Mouse (Mus musculus) hindbrain, embryonic 13.5 days (tissue): ENCODE measurements around the gene Higd1b. TPM values are rescaled to one million over a fixed set of nuclear protein-coding genes. Genes with fewer than 3 reads are reported as not detected.

Source experiments
- ATAC-seq: fragments of 200-750 bp; cut with Nextera tagmentation; 2 replicates; pipeline ENCODE4 v1.8.0; 2017; ENCODE audit warnings: moderate TSS enrichment; ENCODE audit not compliant: low FRiP score
- H3K27ac ChIP-seq: fragments of 300-500 bp; sonication (generic); 2 replicates; pipeline ENCODE4 v1.5.1; 2015; ENCODE audit warnings: inconsistent platforms, mild to moderate bottlenecking, moderate library complexity
- H3K27me3 ChIP-seq: fragments of 300-500 bp; sonication (generic); 2 replicates; pipeline ENCODE4 v1.6.1; 2015; ENCODE audit warnings: mild to moderate bottlenecking, inconsistent platforms
- H3K36me3 ChIP-seq: fragments of 300-500 bp; sonication (generic); 2 replicates; pipeline ENCODE4 v1.6.1; 2015; ENCODE audit warnings: mild to moderate bottlenecking, inconsistent platforms
- H3K4me1 ChIP-seq: fragments of 300-500 bp; sonication (generic); replicated peaks from 2 replicates; pipeline ENCODE4 v1.6.1; 2015; ENCODE audit warnings: inconsistent platforms
- H3K4me2 ChIP-seq: fragments of 300-500 bp; sonication (generic); 2 replicates; pipeline ENCODE4 v1.6.1; 2015; ENCODE audit warnings: inconsistent platforms, mild to moderate bottlenecking, moderate library complexity
- H3K4me3 ChIP-seq: fragments of 300-500 bp; sonication (generic); 2 replicates; pipeline ENCODE4 v1.5.1; 2015; ENCODE audit warnings: mild to moderate bottlenecking, inconsistent platforms
- H3K9ac ChIP-seq: fragments of 300-500 bp; sonication (generic); 2 replicates; pipeline ENCODE4 v1.6.1; 2015; ENCODE audit warnings: mild to moderate bottlenecking, inconsistent platforms
- H3K9me3 ChIP-seq: fragments of 300-500 bp; sonication (generic); 2 replicates; pipeline ENCODE4 v1.6.1; 2016; ENCODE audit warnings: inconsistent platforms
- WGBS: fragments of 180-500 bp; shearing (Covaris S2); methylation state at CpG from one replicate; pipeline ENCODE4 v1.1.7; 2015; 5-methylcytosine and 5-hydroxymethylcytosine counted together
- polyA plus RNA-seq: library from polyadenylated mRNA; unstranded; fragments of >200 nt; fragmentation: Nextera tagmentation; extraction: Ambion mirVana; gene quantifications from 2 replicates; pipeline ENCODE4 v1.2.1, GENCODE M21; 2015

Gene Higd1b
- polyA plus RNA-seq: 2.4 and 4.2 TPM in 2 replicates

GRCm38 (mm10) chr11:102835549-102835948 lies at the start of gene Higd1b:
Gene Higd1b, plus strand, starts transcription at chr11:102835849.
- Histone ChIP-seq H3K4me3 (no peak within 1 kb of the TSS), H3K27ac (no peak within 1 kb of the TSS), H3K4me2 (no peak within 1 kb of the TSS), H3K36me3 (peaks cover 45% of the 10 kb centered on the region), H3K27me3 (no peaks in the 10 kb centered on the region), H3K9me3 (no peaks in the 10 kb centered on the region), H3K9ac (no peak within 1 kb of the TSS; the same call in 1 of the 2 replicates), H3K4me1 (0 out of 2 replicates have a peak, but pooled peaks cover 3% of the 10 kb centered on the region)
- 85% methylated on average over 4 of the region's 4 CpGs for WGBS
- no peak for ATAC-seq

DNA sequence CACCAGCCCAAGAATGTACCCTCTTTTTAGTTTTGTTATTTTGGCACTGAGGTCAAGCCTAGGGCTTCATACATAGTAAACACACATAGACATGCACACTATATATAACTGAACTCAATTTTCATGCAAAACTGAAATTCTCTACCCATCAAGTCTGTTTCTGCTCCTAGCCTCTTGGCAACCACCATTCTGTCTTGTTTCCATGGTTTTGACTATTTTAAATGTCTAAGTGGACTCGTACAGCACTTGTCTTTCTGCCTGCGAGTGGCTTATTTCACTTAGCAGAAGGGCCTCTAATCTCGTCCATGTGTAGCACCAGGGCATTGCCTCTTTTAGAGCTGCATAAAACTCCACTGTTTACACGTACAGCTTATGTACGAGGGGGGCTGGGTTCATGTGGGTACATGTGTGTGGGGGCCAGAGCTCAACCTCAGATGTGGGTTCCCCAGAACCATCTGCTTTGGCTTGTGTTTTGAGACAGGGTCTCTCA lies 47.9 kb upstream of the Higd1b start:
- no peak for ATAC-seq
- no peaks in the 10 kb centered on the region for H3K36me3 ChIP-seq
- WGBS: 86% methylated on average over 5 of the region's 5 CpGs
- no peaks in the 10 kb centered on the region for H3K9me3 ChIP-seq
- peaks cover 6% of the 10 kb centered on the region; the same call in 1 of the 2 replicates for H3K4me1 ChIP-seq
- H3K4me3 ChIP-seq: no peak overlapping the region
- no peak overlapping the region for H3K27ac ChIP-seq
- no peaks in the 10 kb centered on the region for H3K27me3 ChIP-seq
- no peak overlapping the region for H3K4me2 ChIP-seq
- H3K9ac ChIP-seq: no peak overlapping the region

GRCm38 (mm10) chr11:102791682-102792445 lies 43.8 kb upstream of the Higd1b start:
- WGBS: 66% methylated on average over 14 of the region's 14 CpGs
- no peaks in the 10 kb centered on the region for H3K9me3 ChIP-seq
- peak overlapping the region; percentile 6; the same call in 1 of the 2 replicates for H3K9ac ChIP-seq
- no peak overlapping the region for H3K4me2 ChIP-seq
- peaks cover 4% of the 10 kb centered on the region; the same call in 1 of the 2 replicates for H3K36me3 ChIP-seq
- no peak for ATAC-seq
- H3K27me3 ChIP-seq: no peaks in the 10 kb centered on the region
- no peak overlapping the region for H3K27ac ChIP-seq
- peaks cover 6% of the 10 kb centered on the region; the same call in 1 of the 2 replicates for H3K4me1 ChIP-seq
- no peak overlapping the region for H3K4me3 ChIP-seq

DNA sequence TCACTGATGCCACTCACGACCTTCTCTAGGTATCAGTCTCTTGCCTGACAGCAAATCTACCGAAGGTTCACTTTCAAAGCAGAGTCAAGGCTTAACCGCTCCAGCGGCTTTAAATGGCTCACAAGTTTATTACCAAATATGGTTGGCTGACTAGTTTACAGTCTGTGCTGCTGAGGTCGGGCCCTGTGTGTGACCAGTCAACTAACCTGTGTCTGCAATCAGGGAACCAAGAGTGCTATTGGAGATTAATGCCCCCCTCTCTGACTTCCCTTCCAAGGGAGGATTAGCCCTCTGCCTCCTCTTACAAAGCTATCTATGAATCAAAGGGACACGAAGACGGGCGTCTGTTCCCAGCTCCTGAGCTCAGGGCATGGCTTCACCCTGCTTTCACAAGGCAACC lies 41.5 kb upstream of the Higd1b start:
- Histone ChIP-seq H3K9ac (no peak overlapping the region), H3K27ac (no peak overlapping the region), H3K9me3 (no peaks in the 10 kb centered on the region), H3K36me3 (peaks cover 11% of the 10 kb centered on the region), H3K4me1 (peaks cover 6% of the 10 kb centered on the region; the same call in 1 of the 2 replicates), H3K4me3 (no peak overlapping the region), H3K4me2 (no peak overlapping the region), H3K27me3 (no peaks in the 10 kb centered on the region)
- 67% methylated on average over 8 of the region's 8 CpGs for WGBS
- ATAC-seq: no peak

DNA sequence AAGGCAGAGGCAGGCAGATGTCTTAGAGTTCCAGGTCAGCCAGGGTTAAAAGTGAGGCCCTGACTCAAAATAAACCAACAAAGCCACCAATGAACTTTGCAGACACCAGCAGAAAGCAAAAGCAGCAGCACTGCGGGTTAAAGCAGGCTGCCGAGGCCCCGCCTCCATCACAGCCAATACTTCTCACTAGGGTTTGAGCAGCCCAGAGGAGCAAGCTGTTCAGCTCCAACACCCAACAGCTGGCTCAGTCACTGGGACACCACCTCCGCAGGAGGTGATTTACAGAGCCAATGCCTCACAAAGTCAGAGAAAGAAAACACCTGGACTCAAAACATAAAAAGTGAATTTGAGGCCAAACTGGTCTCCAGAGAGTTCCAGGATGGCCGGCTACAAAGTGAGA lies 32.2 kb upstream of the Higd1b start:
- 84% methylated on average over 5 of the region's 5 CpGs for WGBS
- no peak overlapping the region for H3K27ac ChIP-seq
- no peak overlapping the region for H3K4me3 ChIP-seq
- no peak for ATAC-seq
- no peaks in the 10 kb centered on the region for H3K27me3 ChIP-seq
- no peak overlapping the region for H3K4me2 ChIP-seq
- H3K9me3 ChIP-seq: no peaks in the 10 kb centered on the region
- H3K36me3 ChIP-seq: peaks cover 49% of the 10 kb centered on the region
- no peak overlapping the region for H3K9ac ChIP-seq
- no peaks in the 10 kb centered on the region for H3K4me1 ChIP-seq

GRCm38 (mm10) chr11:102808246-102808645 lies 27.4 kb upstream of the Higd1b start:
- no peak overlapping the region for H3K4me2 ChIP-seq
- H3K36me3 ChIP-seq: peaks cover 17% of the 10 kb centered on the region

GRCm38 (mm10) chr11:102810721-102811485 lies 24.7 kb upstream of the Higd1b start:
- no peak for ATAC-seq
- Histone ChIP-seq H3K4me1 (peaks cover 10% of the 10 kb centered on the region; the same call in 1 of the 2 replicates), H3K4me3 (no peak overlapping the region), H3K9me3 (no peaks in the 10 kb centered on the region), H3K36me3 (peaks cover 4% of the 10 kb centered on the region; the same call in 1 of the 2 replicates), H3K27me3 (no peaks in the 10 kb centered on the region), H3K4me2 (no peak overlapping the region), H3K27ac (no peak overlapping the region), H3K9ac (no peak overlapping the region)
- WGBS: 54% methylated on average over 4 of the region's 4 CpGs

More at GRCm38 (mm10) chr11:102808246-102808645, 27.4 kb upstream of the Higd1b start:
- Histone ChIP-seq H3K9ac (no peak overlapping the region), H3K4me1 (0 out of 2 replicates have a peak, but pooled peaks cover 4% of the 10 kb centered on the region), H3K4me3 (no peak overlapping the region), H3K27ac (no peak overlapping the region), H3K9me3 (no peaks in the 10 kb centered on the region), H3K27me3 (no peaks in the 10 kb centered on the region)
- no peak for ATAC-seq
- WGBS: 80% methylated on average over 5 of the region's 5 CpGs

DNA sequence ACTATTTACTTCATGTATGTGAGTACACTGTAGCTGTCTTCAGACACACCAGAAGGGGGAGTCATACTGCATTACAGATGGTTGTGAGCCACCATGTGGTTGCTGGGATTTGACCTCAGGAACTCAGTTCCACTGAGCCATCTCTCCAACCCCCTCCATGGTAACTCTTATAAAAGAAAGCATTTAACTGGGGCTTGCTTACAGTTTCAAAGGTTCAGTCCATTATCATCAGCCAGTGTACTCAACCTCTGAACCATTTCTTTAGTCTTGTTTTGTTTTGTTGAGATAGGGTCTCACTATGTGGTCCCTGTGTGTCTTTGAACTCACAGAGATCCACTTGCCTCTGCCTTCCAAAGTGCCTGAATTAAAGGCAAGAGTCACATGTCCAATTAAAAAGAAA lies 20.8 kb upstream of the Higd1b start:
- H3K36me3 ChIP-seq: peaks cover 4% of the 10 kb centered on the region; the same call in 1 of the 2 replicates
- no peak for ATAC-seq
- no peak overlapping the region for H3K4me3 ChIP-seq
- H3K9ac ChIP-seq: no peak overlapping the region
- no peak overlapping the region for H3K27ac ChIP-seq
- no peaks in the 10 kb centered on the region for H3K9me3 ChIP-seq
- peaks cover 36% of the 10 kb centered on the region for H3K4me1 ChIP-seq
- H3K27me3 ChIP-seq: no peaks in the 10 kb centered on the region
- H3K4me2 ChIP-seq: no peak overlapping the region

- peak overlapping the region; percentile 85 for H3K4me3 ChIP-seq
- H3K27ac ChIP-seq: peak overlapping the region; percentile 95
- WGBS: under 1% methylated on average over 42 of the region's 92 CpGs
- peak overlapping the region; percentile 86 for H3K4me2 ChIP-seq
- H3K9me3 ChIP-seq: no peaks in the 10 kb centered on the region
- H3K4me1 ChIP-seq: peaks cover 33% of the 10 kb centered on the region
- ATAC-seq: peak; percentile 55
- H3K36me3 ChIP-seq: no peaks in the 10 kb centered on the region
- H3K27me3 ChIP-seq: peaks cover 16% of the 10 kb centered on the region
- peak overlapping the region; percentile 90 for H3K9ac ChIP-seq
Measured at GRCm38 (mm10) chr11:102818121-102819020, 17.3 kb upstream of the Higd1b start.

GRCm38 (mm10) chr11:102819021-102819782 lies 16.4 kb upstream of the Higd1b start, which contains the start of gene Gjc1:
Gene Gjc1, minus strand, starts transcription at chr11:102819700.
- Histone ChIP-seq H3K9me3 (no peaks in the 10 kb centered on the region), H3K9ac (peak within 1 kb of the TSS; percentile 90), H3K36me3 (no peaks in the 10 kb centered on the region), H3K27me3 (peaks cover 16% of the 10 kb centered on the region), H3K4me1 (peaks cover 33% of the 10 kb centered on the region), H3K27ac (peak within 1 kb of the TSS; percentile 95), H3K4me3 (peak within 1 kb of the TSS; percentile 85), H3K4me2 (peak within 1 kb of the TSS; percentile 86)
- ATAC-seq: peak; percentile 86
- WGBS: under 1% methylated on average over 48 of the region's 97 CpGs
